Mouse (Mus musculus) fibroblast of lung, adult 2 months (primary cell): ENCODE measurements at regions not wholly inside any gene's neighbourhood (a gene's known extent, or its start where the extent isn't known, plus 50 kb on each side); places are given as distances from the start of the nearest gene placed in this dataset.

Experiments used
- DNase-seq: peaks from one replicate; pipeline ENCODE4 v3.0.0-alpha.2; 2011; ENCODE audit warnings: low read depth

DNA sequence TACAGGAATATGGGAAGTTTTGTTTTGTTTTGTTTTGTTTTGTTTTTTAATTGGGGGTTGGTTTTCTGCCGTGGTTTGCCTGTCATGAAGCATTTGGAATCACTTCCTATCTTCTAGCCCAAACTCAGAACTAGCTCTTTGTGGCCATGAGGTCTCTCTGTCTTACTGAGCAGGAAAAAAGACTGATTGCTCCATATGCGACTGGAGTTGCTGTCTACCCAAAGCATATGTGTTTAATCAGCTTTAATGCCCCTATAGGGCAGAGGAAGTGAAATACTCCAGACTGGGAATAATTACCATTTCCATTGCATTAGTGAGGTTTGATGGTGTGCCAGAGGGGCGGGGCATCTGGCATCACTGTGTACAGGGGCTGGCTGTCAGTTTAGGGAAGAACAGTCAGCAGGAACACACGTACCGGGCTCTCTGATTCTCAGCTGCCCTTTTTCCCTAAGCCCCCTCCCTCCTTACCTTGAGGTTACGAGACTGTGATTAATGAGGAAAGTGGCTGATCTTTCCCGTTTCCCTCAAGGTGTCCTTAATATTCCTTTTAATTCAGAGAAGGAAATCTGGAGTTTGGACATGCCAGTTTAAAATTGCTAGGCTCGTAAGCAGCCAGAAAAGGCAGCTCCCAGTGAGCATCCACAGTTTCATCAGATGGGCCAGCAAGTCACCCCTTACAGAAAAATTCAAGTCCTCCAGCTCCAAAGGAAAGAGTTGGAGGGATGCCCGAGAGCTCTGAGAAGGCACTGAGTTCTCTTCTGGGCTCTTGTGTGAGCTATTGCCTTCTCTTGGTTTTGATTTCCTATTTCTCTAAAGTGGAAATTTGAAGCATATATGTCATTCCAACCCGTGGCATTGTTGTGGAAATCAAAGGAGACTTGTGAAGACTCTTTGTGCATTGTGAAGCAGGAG lies 2482.1 kb upstream of the 5930422O12Rik start:
- DNase-seq = no peak

GRCm38 (mm10) chr8:30952818-30953217 lies 2475.7 kb upstream of the 5930422O12Rik start:
- DNase-seq = no peak

- no peak for DNase-seq
These were observed 2468.9 kb upstream of the 5930422O12Rik start for GRCm38 (mm10) chr8:30959436-30960180.

GRCm38 (mm10) chr8:30960486-30960885 lies 2468.0 kb upstream of the 5930422O12Rik start:
- DNase-seq = no peak

DNA sequence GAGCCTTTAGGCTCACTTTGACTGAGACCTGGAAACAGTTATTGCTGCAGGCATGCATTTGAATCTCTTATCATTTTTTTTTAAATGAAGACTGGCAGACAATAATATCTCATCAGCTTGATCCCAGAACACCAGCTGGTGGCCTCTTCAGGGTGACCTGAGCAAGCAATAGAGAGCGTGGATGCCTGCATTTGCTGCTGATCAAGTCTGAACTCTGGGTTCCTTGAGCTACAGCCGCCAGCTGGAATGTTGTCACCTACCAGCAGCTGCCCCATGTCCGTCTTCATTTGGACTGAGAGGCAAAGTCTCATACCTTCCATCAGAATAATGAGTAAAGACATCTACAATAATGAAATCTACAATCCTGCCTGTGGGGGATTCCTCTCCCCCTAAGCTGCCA lies 2466.3 kb upstream of the 5930422O12Rik start:
- DNase-seq = no peak

GRCm38 (mm10) chr8:30982814-30983213 lies 2445.7 kb upstream of the 5930422O12Rik start:
- no peak for DNase-seq

DNA sequence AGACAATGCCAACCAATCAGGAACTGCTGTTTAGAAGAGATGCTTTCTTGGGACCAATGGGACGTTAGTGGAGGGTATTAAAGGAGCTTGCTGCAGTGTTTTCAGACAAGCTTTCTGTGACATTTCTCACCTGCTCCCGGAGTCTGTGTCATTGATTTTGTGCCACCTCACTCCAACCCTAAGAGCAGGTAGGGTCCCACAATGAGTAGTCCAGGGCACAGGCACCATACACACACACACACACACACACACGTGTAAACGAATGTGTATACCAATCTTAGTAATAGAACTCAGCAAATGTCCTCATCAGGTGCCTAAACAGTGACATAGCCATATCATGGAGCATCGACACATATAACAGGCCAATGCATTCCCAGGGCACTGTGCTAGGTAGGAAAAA lies 2440.5 kb upstream of the 5930422O12Rik start:
- no peak for DNase-seq

DNA sequence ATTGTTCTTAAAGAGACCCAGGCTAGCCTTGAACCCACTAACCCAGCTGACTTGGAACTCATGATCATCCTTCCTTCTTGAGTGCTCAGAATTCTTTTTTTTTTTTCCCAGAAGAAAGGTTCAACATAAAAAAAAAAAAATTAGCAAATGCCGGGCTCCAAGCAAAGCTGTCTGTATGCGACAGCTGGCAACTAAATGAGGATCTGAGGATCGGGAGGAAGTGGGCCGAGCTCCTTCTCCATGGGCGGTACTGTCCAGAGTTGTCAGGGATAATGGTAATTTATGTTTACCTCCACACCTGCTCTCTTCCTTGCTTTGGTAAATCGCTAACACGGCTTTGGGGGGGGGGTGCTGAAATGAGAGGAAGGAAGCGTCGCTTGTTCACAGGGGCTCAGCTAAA lies 2429.9 kb upstream of the 5930422O12Rik start:
- DNase-seq = no peak

DNA sequence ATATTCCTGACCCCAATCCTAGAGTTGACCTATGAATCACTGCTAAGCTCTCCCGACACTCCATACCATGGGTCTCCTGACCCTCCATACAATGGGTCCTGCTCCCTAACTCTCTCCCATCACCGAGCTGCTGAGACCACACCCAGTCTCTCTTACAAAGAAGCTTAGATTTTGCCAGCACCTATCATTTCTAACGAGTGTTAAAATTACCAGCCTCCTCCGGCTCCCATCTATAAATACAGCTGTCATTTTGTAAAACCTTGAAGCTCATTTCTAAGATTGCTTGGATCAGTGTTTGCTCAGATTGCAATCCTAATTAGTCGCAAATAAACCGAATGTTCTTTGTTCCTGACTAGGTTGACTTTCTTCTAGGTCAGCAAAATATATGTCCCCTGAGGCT lies 2428.4 kb upstream of the 5930422O12Rik start:
- no peak for DNase-seq

DNA sequence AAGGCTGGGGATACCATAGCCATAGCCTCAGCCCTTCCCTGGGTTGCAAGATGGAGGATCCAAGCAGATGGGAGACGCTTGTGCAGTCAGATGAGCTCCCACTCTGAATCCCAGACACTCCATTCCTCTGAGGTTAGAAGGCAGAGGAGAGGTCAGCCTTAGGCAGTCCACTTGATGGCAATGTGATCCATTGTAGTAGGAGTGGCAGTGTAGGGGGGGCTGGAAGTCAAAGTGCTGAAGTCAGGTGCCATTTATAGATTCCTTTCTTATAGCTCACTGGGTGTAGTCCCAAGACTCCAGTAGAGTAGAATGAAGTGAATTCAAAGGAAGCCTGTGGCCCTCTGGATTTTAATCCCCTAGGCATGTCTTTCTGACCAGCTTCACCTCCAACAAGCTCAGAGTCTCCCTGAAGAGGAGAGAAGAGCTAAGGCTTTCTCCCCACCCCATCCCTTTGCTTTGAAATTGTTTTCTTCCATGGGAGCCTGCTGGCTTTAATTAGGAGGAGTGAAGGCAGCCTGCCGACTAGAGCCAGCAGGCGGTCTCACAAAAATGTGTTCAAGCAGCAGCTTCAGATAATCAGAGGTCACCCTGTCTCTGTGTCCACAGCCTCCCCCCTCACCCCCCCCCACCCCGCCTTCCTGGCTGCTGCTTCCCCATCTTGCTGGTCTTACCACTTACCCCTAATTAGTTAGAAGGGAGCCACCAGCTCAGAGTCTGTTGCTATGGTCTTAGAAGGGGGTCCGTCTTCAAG lies 2426.4 kb upstream of the 5930422O12Rik start:
- DNase-seq = no peak

GRCm38 (mm10) chr8:31008309-31008708 lies 2420.2 kb upstream of the 5930422O12Rik start:
- DNase-seq = no peak

- no peak for DNase-seq
These were observed 2416.4 kb upstream of the 5930422O12Rik start for GRCm38 (mm10) chr8:31012068-31012467.

DNA sequence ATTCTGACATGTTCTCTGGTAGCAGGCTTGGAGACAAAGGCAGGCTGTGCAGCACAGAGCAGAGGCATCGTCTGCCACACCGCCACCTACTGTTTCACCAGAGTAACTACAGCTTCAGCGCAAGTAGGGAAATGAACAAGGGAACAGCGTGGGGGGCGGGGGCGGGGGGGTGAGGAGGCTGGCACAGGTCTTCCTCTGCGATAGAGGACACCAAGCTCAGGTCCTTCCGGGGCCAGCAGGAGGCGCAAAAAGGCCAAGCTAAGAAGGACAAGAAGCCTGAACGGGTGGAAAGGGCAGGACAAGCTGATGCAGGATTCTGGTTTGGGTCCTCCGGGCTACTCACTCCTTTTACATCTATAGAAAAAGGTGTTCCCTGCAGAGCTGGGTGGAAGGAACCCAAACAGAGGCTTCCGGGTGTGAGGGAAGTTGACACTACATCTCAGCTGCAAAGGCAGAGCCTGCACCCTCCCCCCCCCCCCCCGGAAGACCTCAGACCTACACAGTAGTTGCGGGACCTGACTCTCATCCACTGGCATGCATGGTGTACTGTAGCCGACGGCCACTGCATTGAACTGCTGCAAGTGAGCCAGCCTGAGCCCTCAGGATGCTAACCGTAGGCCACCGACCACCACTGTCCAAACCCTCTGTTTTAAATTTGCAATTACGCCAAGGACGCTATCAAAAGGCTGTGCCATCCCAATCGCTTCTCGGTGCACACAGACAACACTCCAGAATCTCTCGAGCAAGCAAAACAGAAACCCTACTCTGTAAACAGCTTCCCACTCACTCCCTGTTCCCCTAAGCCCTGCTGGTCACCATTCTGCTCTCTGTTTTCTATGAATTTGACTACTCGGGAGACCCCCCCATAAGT lies 2396.6 kb upstream of the 5930422O12Rik start:
- DNase-seq = peak; percentile 21

DNA sequence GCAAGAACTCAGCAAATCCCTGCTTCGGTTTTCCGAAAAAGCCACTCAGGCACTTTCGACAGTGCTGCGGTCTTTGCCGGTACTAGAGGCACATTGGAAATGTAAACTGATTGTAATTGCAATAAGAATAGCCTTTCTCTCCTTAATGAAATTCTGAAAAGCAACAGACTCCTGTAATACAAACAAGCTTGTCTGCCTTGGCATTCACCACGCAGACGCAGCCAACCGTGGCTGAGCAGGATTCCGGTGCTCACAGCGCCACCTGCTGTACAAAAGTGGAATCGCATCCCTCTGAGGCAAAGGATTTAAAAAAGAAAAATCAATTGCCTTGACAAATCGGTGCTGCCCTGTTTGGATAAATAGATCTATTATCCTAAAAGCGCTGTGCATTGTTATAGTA lies 2395.2 kb upstream of the 5930422O12Rik start:
- peak; percentile 63 for DNase-seq

GRCm38 (mm10) chr8:31036892-31037291 lies 2391.6 kb upstream of the 5930422O12Rik start:
- no peak for DNase-seq
